Mouse (Mus musculus) sigmoid colon, adult 10 weeks (tissue): ENCODE data around the gene BC067074. TPM values are rescaled to one million over a fixed set of nuclear protein-coding genes. Genes with fewer than 3 reads are reported as not detected.

ENCODE experiments used
- polyA plus RNA-seq: library from polyadenylated mRNA; stranded (reverse); fragments of 350-450 nt; fragmentation: Illumina TruSeq; extraction: RNeasy Lipid Tissue Mini Kit (QIAGEN cat#74804); gene quantifications from one replicate; pipeline ENCODE4 v1.2.3, GENCODE M21; 2014; ENCODE audit warnings: low read depth, low replicate concordance

BC067074 gene
- polyA plus RNA-seq = 0.63 TPM

DNA sequence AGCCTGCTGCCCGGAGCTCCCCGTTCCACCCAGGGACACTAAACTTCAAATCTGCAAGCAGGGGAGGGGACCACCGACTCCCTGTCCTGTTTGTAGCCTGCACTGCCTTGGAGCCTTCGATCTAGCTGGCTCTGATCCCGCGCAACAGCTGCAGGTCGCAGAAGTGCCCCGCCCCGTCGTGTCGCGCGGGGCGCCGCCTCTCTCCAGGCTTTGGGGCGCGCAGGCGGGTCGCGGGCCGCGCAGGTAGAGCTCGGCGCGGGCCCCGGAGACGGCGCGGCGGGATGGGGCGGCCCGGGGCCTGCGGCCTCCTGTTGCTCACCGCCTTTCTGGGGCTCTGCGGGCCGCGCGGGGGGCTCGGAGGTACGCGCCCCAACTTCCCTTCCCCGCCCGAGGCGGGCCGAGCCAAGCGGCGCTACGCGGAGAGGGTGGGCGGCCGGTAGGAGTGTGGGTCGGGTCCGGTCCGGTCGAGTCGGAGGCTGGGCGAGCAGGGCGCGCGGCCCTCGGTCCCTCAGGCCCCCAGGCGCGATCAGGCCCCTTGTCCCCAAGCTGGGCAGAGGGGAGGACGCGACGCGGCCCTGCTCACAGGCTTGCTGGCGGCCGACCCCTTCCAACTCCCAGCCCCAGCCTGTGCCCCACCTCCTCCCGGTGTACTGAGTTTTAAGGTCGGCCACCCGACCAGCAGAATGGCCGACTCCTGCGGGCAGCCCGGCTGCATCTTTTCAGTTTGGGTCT, at the start of gene BC067074:
Gene BC067074 (plus strand): TSS at position 185 of the 732 bp plus-strand sequence.

Other genes with a start within 250 kb of the BC067074 start
- gene Gpx8, start 246.7 kb upstream of the BC067074 start, polyA plus RNA-seq = 68.9 TPM
- not detected for gene Gzma, start 192.2 kb upstream of the BC067074 start, polyA plus RNA-seq
- 5.5 TPM for gene Esm1, start 83.5 kb upstream of the BC067074 start, polyA plus RNA-seq
- gene Gzmk, start 67.3 kb upstream of the BC067074 start, polyA plus RNA-seq = not detected